Mouse (Mus musculus): ENCODE data around the gene Frmd8.
A peak's percentile ranks its signal among the peaks of the same experiment; 100 is the strongest.

Gene Frmd8

GRCm38 (mm10) chr19:5810103-5810839 lies 64.8 kb downstream of the Frmd8 start:
- peaks cover 94% of the 10 kb centered on the region for H3K4me1 ChIP-seq (replicated peaks; ENCODE audit: low read depth, low read length)
- H3K36me3 ChIP-seq (ENCODE audit: insufficient read depth, low read length): no peaks in the 10 kb centered on the region
- H3K9me3 ChIP-seq (ENCODE audit: low read length): no peaks in the 10 kb centered on the region
- no peaks in the 10 kb centered on the region for H3K27me3 ChIP-seq (ENCODE audit: insufficient read depth, low read length)
- peak overlapping the region; percentile 65 for H3K4me3 ChIP-seq (replicated peaks; ENCODE audit: low read length)
- TF ChIP-seq CTCF (conservative IDR thresholded peaks at IDR 0.05; ENCODE audit: low read length) (no peak), POU5F1 (IDR thresholded peaks at IDR 0.05; ENCODE audit: borderline replicate concordance, low read length) (no peak), NANOG (IDR thresholded peaks at IDR 0.05; ENCODE audit: borderline replicate concordance, low read length) (no peak)

GRCm38 (mm10) chr19:5809712-5810089 lies 65.4 kb downstream of the Frmd8 start:
- Histone ChIP-seq H3K4me3 (replicated peaks; ENCODE audit: low read length) (peak overlapping the region; percentile 65), H3K36me3 (ENCODE audit: insufficient read depth, low read length) (no peaks in the 10 kb centered on the region), H3K9me3 (ENCODE audit: low read length) (no peaks in the 10 kb centered on the region), H3K27me3 (ENCODE audit: insufficient read depth, low read length) (no peaks in the 10 kb centered on the region), H3K4me1 (replicated peaks; ENCODE audit: low read depth, low read length) (peaks cover 94% of the 10 kb centered on the region)
- TF ChIP-seq NANOG (IDR thresholded peaks at IDR 0.05; ENCODE audit: borderline replicate concordance, low read length) (no peak), CTCF (conservative IDR thresholded peaks at IDR 0.05; ENCODE audit: low read length) (no peak), POU5F1 (IDR thresholded peaks at IDR 0.05; ENCODE audit: borderline replicate concordance, low read length) (no peak)

GRCm38 (mm10) chr19:5808955-5809711 lies 65.9 kb downstream of the Frmd8 start:
- H3K4me3 ChIP-seq (replicated peaks; ENCODE audit: low read length): peak overlapping the region; percentile 65
- H3K4me1 ChIP-seq (replicated peaks; ENCODE audit: low read depth, low read length): peaks cover 94% of the 10 kb centered on the region
- H3K36me3 ChIP-seq (ENCODE audit: insufficient read depth, low read length): no peaks in the 10 kb centered on the region
- TF ChIP-seq NANOG (IDR thresholded peaks at IDR 0.05; ENCODE audit: borderline replicate concordance, low read length) (0 out of 2 replicates have a peak, but pooled peaks have one; percentile 2), CTCF (conservative IDR thresholded peaks at IDR 0.05; ENCODE audit: low read length) (no peak), POU5F1 (IDR thresholded peaks at IDR 0.05; ENCODE audit: borderline replicate concordance, low read length) (no peak)
- H3K27me3 ChIP-seq (ENCODE audit: insufficient read depth, low read length): no peaks in the 10 kb centered on the region
- no peaks in the 10 kb centered on the region for H3K9me3 ChIP-seq (ENCODE audit: low read length)

GRCm38 (mm10) chr19:5807740-5808139 lies 67.3 kb downstream of the Frmd8 start:
- TF ChIP-seq POU5F1 (IDR thresholded peaks at IDR 0.05; ENCODE audit: borderline replicate concordance, low read length): no peak
- TF ChIP-seq CTCF (conservative IDR thresholded peaks at IDR 0.05; ENCODE audit: low read length): no peak
- no peak for TF ChIP-seq NANOG (IDR thresholded peaks at IDR 0.05; ENCODE audit: borderline replicate concordance, low read length)
- Histone ChIP-seq H3K4me1 (replicated peaks; ENCODE audit: low read depth, low read length) (peaks cover 85% of the 10 kb centered on the region), H3K9me3 (ENCODE audit: low read length) (no peaks in the 10 kb centered on the region), H3K36me3 (ENCODE audit: insufficient read depth, low read length) (no peaks in the 10 kb centered on the region), H3K4me3 (replicated peaks; ENCODE audit: low read length) (peak overlapping the region; percentile 92; the same call in 1 of the 2 replicates), H3K27me3 (ENCODE audit: insufficient read depth, low read length) (no peaks in the 10 kb centered on the region)

GRCm38 (mm10) chr19:5806809-5807205 lies 68.3 kb downstream of the Frmd8 start:
- peaks cover 76% of the 10 kb centered on the region for H3K4me1 ChIP-seq (replicated peaks; ENCODE audit: low read depth, low read length)
- no peaks in the 10 kb centered on the region for H3K36me3 ChIP-seq (ENCODE audit: insufficient read depth, low read length)
- H3K9me3 ChIP-seq (ENCODE audit: low read length): no peaks in the 10 kb centered on the region
- no peak for TF ChIP-seq CTCF (conservative IDR thresholded peaks at IDR 0.05; ENCODE audit: low read length)
- no peak for TF ChIP-seq NANOG (IDR thresholded peaks at IDR 0.05; ENCODE audit: borderline replicate concordance, low read length)
- no peak for TF ChIP-seq POU5F1 (IDR thresholded peaks at IDR 0.05; ENCODE audit: borderline replicate concordance, low read length)
- no peaks in the 10 kb centered on the region for H3K27me3 ChIP-seq (ENCODE audit: insufficient read depth, low read length)
- H3K4me3 ChIP-seq (replicated peaks; ENCODE audit: low read length): peak overlapping the region; percentile 92

- Histone ChIP-seq H3K9me3 (ENCODE audit: low read length) (no peaks in the 10 kb centered on the region), H3K4me3 (replicated peaks; ENCODE audit: low read length) (peak overlapping the region; percentile 92), H3K36me3 (ENCODE audit: insufficient read depth, low read length) (peaks cover 2% of the 10 kb centered on the region), H3K27me3 (ENCODE audit: insufficient read depth, low read length) (no peaks in the 10 kb centered on the region), H3K4me1 (replicated peaks; ENCODE audit: low read depth, low read length) (peaks cover 70% of the 10 kb centered on the region)
- TF ChIP-seq CTCF (conservative IDR thresholded peaks at IDR 0.05; ENCODE audit: low read length) (no peak), NANOG (IDR thresholded peaks at IDR 0.05; ENCODE audit: borderline replicate concordance, low read length) (peak; percentile 29; the same call in 1 of the 2 replicates)
Observed at GRCm38 (mm10) chr19:5806051-5806808, 68.8 kb downstream of the Frmd8 start.

- peaks cover 20% of the 10 kb centered on the region for H3K36me3 ChIP-seq (ENCODE audit: insufficient read depth, low read length)
- no peaks in the 10 kb centered on the region for H3K27me3 ChIP-seq (ENCODE audit: insufficient read depth, low read length)
- TF ChIP-seq CTCF (conservative IDR thresholded peaks at IDR 0.05; ENCODE audit: low read length) (no peak), NANOG (IDR thresholded peaks at IDR 0.05; ENCODE audit: borderline replicate concordance, low read length) (no peak), POU5F1 (IDR thresholded peaks at IDR 0.05; ENCODE audit: borderline replicate concordance, low read length) (no peak)
- peak overlapping the region; percentile 92 for H3K4me3 ChIP-seq (replicated peaks; ENCODE audit: low read length)
- no peaks in the 10 kb centered on the region for H3K9me3 ChIP-seq (ENCODE audit: low read length)
- peaks cover 52% of the 10 kb centered on the region for H3K4me1 ChIP-seq (replicated peaks; ENCODE audit: low read depth, low read length)
Observed at GRCm38 (mm10) chr19:5804371-5804899, 70.6 kb downstream of the Frmd8 start.

- no peaks in the 10 kb centered on the region for H3K27me3 ChIP-seq (ENCODE audit: insufficient read depth, low read length)
- no peaks in the 10 kb centered on the region for H3K9me3 ChIP-seq (ENCODE audit: low read length)
- TF ChIP-seq NANOG (IDR thresholded peaks at IDR 0.05; ENCODE audit: borderline replicate concordance, low read length): no peak
- no peak for TF ChIP-seq CTCF (conservative IDR thresholded peaks at IDR 0.05; ENCODE audit: low read length)
- TF ChIP-seq POU5F1 (IDR thresholded peaks at IDR 0.05; ENCODE audit: borderline replicate concordance, low read length): no peak
- peak overlapping the region; percentile 92 for H3K4me3 ChIP-seq (replicated peaks; ENCODE audit: low read length)
- H3K36me3 ChIP-seq (ENCODE audit: insufficient read depth, low read length): peaks cover 26% of the 10 kb centered on the region
- peaks cover 48% of the 10 kb centered on the region for H3K4me1 ChIP-seq (replicated peaks; ENCODE audit: low read depth, low read length)
Observed at GRCm38 (mm10) chr19:5803881-5804279, 71.2 kb downstream of the Frmd8 start.
